Mouse (Mus musculus) right cerebral cortex, postnatal 36 days (tissue): ENCODE results near the gene Acy3.
A peak's percentile ranks its signal among the peaks of the same experiment; 100 is the strongest.
"Not testable (repeated sequence)": the region's sequence is repeated elsewhere in the genome, so short reads cannot be mapped to it uniquely, and the experiment has no call there.

Source experiments
- DNase-seq, 2 experiments: peaks; one replicate each; pipeline ENCODE4 v3.0.0; 2022; ENCODE audit warnings: low spot score in 2 of 2, mixed read lengths in 1 of 2

Gene Acy3

GRCm38 (mm10) chr19:3986334-3986733 is at the start of gene Acy3:
Gene Acy3, plus strand, starts transcription at chr19:3986570.
- no peak for DNase-seq

DNA sequence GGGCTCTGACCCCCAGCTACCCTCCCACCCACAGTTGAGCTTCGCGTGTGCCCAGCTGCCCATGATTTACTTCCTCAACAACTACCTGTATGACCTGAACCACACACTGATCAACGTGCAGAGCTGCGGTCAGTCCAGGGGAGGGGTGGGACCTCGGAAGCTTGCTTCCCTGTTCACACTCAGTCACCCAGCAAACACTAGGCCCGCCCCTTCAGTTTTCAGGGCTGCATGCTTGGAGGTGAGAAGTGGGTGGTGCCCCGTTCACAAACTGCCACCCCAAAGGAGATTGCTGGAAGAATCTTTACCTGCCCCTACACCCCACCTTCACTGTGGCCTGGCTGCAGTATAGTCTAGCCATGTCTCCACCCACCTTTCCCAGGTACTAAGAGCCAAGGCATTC is 44.1 kb upstream of the Acy3 start:
- DNase-seq = no peak

GRCm38 (mm10) chr19:3942986-3943735 is 43.2 kb upstream of the Acy3 start:
- no peak for DNase-seq

DNA sequence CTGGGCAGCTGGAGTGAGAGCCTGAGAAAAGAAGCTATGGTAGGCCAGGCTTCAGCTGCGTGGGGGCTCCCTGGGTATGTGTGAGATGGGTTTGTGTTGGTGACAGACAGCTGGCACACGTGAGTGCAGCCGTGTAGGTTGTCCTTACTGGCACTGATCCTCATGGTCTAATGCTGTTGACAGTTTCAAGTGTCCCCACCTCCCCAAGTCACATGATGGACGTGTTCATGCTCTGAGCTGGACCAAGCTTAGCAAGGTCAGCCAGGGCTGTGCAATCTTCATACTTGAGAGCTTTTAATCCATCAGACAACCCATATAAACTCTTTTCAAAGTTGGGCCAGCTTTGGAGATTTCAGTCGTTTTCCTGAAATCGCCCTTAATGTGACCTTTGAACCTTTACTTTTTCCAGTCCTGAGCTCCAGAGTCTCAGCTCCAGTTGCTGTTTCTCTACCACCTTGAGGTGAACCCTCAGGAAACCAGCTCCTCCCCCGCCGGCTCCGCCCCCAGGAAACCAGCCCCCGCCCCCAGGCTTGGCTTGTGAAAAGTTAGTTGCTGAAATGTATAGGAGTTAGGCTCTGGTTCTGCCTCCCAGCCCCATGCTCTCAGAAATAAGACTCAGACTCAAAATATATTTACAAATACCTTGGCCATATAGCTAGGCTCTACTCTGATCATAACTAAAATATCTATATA is 40.4 kb upstream of the Acy3 start:
- no peak for DNase-seq

- DNase-seq = peak; percentile 29 to 36
Observed at GRCm38 (mm10) chr19:3946715-3947114, 39.7 kb upstream of the Acy3 start.

GRCm38 (mm10) chr19:3947813-3948212 is 38.6 kb upstream of the Acy3 start:
- no peak for DNase-seq

DNA sequence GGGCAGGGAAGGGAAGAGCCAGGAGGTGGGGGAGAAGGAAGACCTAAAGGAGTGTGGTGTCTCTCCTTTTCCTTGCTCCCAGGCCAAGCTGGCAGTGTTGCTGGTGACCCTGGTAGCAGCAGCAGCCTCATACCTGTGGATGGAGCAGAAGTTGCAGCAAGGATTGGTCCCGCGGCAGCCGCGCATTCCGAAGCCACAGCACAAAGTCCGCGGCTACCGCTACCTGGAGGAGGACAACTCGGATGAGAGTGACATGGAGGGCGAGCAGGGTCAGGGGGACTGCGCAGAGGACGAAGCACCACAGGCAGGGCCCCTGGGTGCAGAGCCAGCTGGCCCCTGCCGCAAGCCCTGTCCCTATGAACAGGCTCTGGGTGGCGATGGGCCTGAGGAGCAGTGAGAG is 37.8 kb upstream of the Acy3 start:
- no peak for DNase-seq

- no peak for DNase-seq
Observed at GRCm38 (mm10) chr19:3950331-3950730, 36.0 kb upstream of the Acy3 start.

- no peak for DNase-seq
Observed at GRCm38 (mm10) chr19:3951461-3951860, 34.9 kb upstream of the Acy3 start.

GRCm38 (mm10) chr19:3952099-3952498 is 34.3 kb upstream of the Acy3 start:
- DNase-seq = no peak

DNA sequence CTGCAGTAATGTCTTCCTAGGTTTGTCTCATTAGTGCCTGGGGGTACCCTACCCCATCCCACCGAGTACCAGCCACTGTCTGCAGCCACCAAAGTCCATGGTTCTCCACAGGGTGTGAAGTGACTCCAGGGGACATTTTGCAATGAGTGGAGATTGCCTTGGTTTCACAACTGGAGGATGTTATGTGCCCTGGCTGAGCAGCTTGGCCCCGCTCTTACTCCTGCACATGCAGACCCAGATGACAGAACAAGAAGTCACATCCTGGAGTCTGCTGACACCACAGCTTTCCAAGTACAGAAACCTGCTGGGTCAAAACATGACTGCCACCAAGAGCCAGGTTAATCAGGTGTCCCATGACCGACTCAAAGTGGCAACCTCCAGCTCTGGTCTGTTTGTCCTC is 31.3 kb upstream of the Acy3 start:
- DNase-seq = no peak

GRCm38 (mm10) chr19:3955804-3956203 is 30.6 kb upstream of the Acy3 start:
- DNase-seq = no peak

- DNase-seq = not testable (repeated sequence)
Observed at GRCm38 (mm10) chr19:3957296-3958036, 28.9 kb upstream of the Acy3 start.

DNA sequence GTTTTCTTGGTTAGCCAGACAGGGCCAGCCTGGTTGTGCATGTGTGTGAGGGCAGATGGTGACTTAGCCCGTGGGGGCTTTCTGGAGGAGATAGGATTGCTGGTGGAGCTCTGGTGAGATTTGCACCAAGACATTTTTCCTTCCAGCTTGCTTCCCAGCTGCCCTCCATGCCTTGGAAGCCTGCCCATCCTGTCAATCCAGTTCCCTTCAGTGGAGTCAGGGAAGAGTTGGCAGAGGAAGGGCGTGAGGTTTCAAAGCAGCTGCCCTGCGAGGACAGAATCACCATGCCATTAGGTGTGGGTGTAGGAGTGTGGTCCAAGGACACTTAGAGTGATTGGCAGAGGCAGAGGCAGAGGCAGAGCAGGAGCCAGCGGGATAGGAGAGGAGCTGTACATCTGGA is 27.9 kb upstream of the Acy3 start, which contains the start of gene Aldh3b3:
Gene Aldh3b3 (plus strand): TSS at position 176 of the 400 bp plus-strand sequence.
- no peak for DNase-seq

DNA sequence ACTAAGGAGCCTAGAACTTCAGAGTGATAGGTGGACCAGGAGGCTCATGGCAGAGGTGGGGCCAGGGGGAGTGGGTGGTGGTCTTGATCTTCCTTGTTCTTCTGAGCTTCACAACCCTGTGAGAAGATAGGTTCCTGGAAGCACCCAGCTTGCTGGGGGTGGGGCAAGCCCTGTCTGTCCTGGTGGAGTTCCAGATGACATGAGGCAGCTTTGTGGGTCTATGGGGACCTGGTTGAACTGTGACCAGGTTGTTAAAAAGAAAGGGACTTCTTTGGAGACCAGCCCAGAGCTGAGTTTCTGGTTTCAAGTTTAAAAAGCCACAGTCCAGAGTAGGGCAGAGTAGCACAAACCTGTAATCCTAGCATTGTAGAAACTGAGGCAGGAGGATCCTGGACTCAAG is 27.3 kb upstream of the Acy3 start:
- DNase-seq = no peak

DNA sequence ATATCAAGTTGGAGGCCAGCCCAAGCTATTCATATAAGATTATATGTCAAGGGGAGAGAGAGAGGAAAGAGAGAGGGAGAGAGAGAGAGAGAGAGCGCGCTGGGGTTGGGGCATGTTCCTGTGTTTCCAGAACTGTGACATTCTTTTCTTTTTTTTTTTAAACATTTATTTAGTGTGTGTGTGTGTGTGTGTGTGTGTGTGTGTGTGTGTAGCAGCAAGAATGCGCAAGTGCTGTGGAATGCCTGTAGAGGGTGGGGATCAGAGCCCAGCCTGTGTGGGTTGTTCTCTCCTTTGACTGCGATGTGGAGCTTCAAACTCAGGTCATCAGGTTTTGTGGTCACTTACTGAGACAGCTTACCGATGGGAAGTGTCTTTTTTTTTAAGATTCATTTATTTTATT is 26.2 kb upstream of the Acy3 start:
- DNase-seq = no peak

GRCm38 (mm10) chr19:3961805-3962204 is 24.6 kb upstream of the Acy3 start:
- DNase-seq = not testable (repeated sequence)

DNA sequence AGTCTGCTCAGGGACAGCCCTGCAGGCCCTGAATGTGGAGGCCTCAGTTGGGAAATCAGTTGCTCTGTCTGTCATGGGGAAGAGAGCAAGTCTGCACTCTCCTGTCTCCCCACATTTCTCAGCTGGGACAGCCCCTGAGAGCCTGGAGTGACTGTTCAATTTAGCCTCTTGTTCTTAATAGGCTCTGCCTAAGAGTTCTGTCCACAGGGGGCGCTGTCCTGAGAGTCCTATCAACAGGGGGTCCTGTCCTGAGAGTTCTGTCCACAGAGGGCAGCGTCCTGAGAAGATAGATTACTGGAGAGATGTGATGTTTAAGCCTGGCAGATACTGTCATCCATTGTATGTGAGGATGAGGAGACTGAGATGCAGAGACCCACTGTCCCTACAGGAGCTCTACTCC is 23.9 kb upstream of the Acy3 start:
- DNase-seq = no peak

GRCm38 (mm10) chr19:3964030-3964429 is 22.3 kb upstream of the Acy3 start:
- no peak for DNase-seq

DNA sequence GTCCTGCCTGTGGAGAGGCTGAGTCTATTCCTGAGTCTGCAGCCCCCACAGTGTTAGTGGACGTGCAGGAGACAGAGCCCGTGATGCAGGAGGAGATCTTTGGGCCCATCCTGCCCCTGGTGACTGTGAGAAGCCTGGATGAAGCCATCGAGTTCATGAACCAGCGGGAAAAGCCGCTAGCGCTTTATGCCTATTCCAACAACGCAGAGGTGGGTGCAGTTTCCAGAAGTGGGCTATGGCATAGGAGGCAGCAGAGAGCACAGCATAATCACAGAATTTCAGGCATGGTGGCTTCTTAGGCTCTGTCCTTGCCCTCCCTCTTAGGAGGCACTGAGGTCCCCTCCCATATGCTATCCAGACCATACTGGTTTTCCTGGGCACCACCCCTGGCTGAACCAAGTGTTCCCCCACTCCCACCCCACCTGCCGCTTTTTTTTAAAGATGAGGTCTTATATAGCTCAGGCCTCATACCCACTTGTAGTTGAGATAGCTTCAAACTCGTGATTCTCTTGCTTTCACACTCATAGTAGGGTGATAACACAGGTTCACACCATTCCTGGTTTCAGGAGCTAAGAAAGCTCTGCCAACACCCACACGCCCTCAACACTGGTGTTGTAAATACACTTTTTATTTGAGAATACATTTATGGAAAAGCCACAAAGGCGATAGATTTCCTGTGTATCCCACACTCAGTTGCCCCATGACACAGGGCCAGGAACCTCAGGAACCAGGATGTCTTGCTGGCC is 19.9 kb upstream of the Acy3 start:
- no peak for DNase-seq

GRCm38 (mm10) chr19:3967258-3967657 is 19.1 kb upstream of the Acy3 start:
- no peak for DNase-seq

- DNase-seq = no peak
Observed at GRCm38 (mm10) chr19:3972229-3972628, 14.1 kb upstream of the Acy3 start, which contains the start of gene Aldh3b2. Gene Aldh3b2, plus strand, starts transcription at chr19:3972328.
